In the genomic region with DNA sequence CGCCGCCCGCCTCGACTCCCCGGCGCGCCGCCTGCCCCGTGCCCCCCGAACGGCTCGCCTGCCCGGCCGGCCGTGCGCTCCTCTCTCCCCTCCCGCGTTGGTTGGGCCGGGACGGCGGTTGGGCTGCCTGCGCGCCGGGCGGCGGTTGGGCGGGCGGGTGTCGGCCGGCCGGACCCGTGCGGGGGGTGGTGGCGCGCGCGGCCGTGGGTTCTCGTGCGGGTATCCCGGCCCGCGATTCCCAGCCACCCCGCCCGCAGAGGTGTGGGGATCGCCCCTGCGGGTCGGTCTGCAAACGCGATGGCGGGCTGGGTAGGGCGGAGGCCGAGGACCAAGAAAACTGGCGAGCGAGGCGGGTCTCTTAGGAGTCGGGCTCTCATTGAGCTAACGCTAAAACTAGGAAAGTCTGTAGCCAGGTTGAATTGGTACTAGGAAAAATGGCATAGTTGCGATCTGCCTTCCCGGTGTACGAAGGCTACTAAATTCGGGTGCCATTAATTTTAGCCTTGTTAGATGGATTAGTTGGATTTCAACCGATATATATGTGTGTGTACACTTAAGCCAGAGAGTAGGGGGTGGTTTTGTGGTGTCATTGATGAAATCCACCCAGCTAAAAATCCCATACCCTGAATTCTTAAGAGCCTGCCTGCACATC, we compare ENCODE assay signal across 8 mouse cellular contexts. TPM values are rescaled to one million over a fixed set of nuclear protein-coding genes. Genes with fewer than 3 reads are reported as not detected.
A peak's percentile ranks its signal among the peaks of the same experiment; 100 is the strongest.
DNase-seq lines count a peak whose midpoint lies in the region; ATAC-seq lines count a peak whose summit lies in the region.

No protein-coding gene starts in this region.

- WGBS in liver, embryonic 13.5 days (ENCODE audit: insufficient replicate concordance): under 1% methylated on average over 63 of the region's 63 CpGs

- H3K27me3 ChIP-seq in liver, embryonic 13.5 days: no peaks in the 10 kb centered on the region

- peak overlapping the region; percentile 71 for H3K4me2 ChIP-seq in liver, embryonic 13.5 days

- peak; percentile 77 for DNase-seq in spleen, adult 12 weeks (ENCODE audit: low spot score)
- no peak for DNase-seq in spleen, postnatal 36 days (ENCODE audit: low spot score in 2 of 2)
- peak; percentile 83 to 91 for DNase-seq in cerebellum, adult 18-20 months
- peak; percentile 88 for DNase-seq in gastrocnemius, postnatal 10 days
- peak; percentile 76 for DNase-seq in induced T-regulatory cell, adult 2 months (ENCODE audit: low read depth)
- DNase-seq in liver, embryonic 13.5 days: peak; percentile 74
- DNase-seq in neural tube, embryonic 10.5 days (ENCODE audit: extremely low spot score, low spot score): peak; percentile 85
- DNase-seq in layer of hippocampus, adult 9-10 months (ENCODE audit: low spot score): no peak

- no peaks in the 10 kb centered on the region for H3K9me3 ChIP-seq in liver, embryonic 13.5 days (replicated peaks)

- H3K4me1 ChIP-seq in liver, embryonic 13.5 days (replicated peaks): peaks cover 61% of the 10 kb centered on the region

- H3K27ac ChIP-seq in liver, embryonic 13.5 days: peak overlapping the region; percentile 95

- H3K9ac ChIP-seq in liver, embryonic 13.5 days: peak overlapping the region; percentile 97

- peak; percentile 56 for ATAC-seq in liver, embryonic 13.5 days (ENCODE audit: low read depth)

- peak overlapping the region; percentile 88 for H3K4me3 ChIP-seq in liver, embryonic 13.5 days (replicated peaks)

- H3K36me3 ChIP-seq in liver, embryonic 13.5 days: no peaks in the 10 kb centered on the region

RNA-seq across cellular contexts. Expression of a gene that starts 0.8 kb away (rescaled TPM):
- total RNA-seq in gastrocnemius, postnatal 10 days (2021): 1 to 10 TPM; 3.4 to 5.7 TPM
- 2.4 and 3.0 TPM in 2 replicates for polyA plus RNA-seq in liver, embryonic 13.5 days (2015; fragmentation: Nextera tagmentation; extraction: Ambion mirVana)

Comparison
In these comparisons a context has a peak if more than half of its experiments do, and no peak if none do; other contexts are left out.
1. DNase-seq: peak in spleen, adult 12 weeks (single experiment), cerebellum, adult 18-20 months (2 of 2), gastrocnemius, postnatal 10 days (single experiment), induced T-regulatory cell, adult 2 months (single experiment), liver, embryonic 13.5 days (single experiment) and neural tube, embryonic 10.5 days (single experiment); none in spleen, postnatal 36 days (0 of 2) and layer of hippocampus, adult 9-10 months (single experiment).